Mouse (Mus musculus) induced T-regulatory cell, adult 2 months (primary cell): ENCODE results near the gene Idh2.
"Not testable (repeated sequence)": the region's sequence is repeated elsewhere in the genome, so short reads cannot be mapped to it uniquely, and the experiment has no call there.

ENCODE experiments used
- DNase-seq: peaks from one replicate; pipeline ENCODE4 v3.0.0-alpha.2; 2012; ENCODE audit warnings: low read depth

Gene Idh2

DNA sequence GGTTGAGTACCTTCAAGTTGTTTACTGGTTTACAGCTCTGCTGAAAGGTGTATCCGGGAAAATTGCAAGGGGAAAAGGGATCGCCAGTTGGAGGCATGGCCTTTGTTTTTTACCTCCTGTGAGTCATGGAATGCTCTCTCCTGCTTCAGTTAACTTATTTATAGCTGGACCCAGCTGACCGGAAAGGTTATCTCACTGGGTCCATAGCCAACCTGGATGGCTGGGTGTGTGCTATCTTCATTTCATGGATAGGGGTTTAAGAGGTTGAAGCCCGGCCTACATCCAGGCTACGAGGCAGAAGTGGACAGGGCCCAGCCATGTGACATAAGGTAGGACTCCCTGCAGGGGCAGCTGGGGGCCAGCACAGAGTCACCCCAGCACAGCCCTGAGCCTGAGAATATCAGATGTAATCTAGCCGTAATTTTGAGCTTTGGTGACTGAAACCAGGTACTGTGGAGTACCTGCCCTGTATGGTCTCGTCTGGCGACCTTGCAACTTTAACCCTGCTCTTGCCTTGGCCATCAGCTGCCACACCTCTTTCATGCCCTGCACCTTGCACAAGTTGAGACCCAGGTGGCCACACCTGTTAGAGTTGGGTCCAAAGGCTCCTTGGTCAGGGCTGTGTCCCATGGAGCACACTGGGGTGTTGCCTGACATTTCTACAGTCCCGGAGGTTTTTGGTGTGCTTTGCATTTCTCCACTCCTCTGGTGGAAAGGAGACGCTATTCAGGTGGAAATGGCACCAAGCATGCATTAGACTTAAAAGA, 55.0 kb downstream of the Idh2 start:
- DNase-seq: no peak

DNA sequence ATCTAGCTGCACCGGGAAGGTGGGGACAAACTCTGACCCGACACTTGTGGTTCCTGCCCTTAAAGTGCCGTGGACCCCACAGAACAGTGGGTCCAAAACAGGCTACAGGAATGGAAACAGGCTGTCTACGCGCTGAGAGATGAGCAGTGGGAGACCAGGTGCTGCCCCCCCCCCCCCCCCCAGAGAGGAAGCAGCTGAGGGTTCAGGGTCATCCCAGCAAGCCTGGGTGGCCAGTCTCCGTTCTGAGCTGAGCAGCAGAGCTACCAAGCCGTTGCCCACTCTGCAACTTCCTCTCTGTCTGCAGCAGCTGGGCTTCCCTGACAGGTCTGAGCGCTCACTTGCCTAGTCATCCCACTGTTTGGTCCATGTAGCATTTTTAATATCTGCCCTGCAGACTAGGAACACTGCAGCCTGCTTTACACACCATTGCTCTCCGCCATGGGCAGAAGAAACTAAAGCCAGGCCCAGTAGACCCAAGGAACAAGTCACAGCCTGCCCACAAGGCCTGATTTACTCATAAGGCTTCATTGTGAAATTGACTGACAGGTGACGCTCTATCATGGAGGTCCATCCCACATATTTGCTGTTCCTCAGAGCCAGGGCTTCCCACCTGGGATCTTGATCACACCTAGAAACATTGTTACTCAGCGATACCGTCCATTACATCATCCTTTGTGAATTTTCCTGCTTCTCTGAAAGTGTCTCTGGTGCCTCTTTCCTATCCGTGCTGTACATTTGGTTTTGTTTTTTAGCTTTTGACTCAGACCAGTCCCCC, 55.9 kb downstream of the Idh2 start:
- DNase-seq: no peak

DNA sequence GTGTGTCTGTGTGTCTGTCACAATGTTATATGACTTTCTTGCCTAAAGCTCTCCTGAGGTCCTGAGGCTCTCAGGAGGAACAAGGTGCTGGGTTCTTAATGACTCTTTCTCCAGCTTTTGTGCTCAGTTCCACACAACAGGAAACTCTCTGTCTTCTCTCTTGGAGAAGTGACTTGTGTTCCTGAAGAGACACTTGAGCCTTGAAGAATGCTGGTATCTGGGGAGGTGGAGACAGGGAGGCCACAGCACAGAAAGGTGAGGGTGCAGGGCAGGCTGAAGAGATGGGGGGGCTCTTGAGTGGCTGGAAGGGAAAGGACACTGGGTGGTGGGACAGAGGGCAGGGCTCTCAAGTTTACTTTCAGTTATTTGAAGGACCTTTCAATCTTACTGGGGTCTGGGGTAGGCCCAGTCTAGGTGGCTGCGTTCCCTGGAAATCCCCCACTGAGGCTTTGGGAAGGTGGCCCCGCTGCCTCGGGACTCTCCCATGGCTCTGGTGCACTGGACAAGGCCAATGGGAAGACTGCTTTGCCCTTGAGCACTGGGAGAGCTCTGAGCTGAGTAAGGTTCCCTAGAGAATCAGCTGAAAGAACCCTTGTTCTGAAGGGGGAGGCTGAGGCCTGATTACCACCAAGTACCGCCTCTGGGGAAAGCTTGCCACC, 56.7 kb downstream of the Idh2 start:
- no peak for DNase-seq

DNA sequence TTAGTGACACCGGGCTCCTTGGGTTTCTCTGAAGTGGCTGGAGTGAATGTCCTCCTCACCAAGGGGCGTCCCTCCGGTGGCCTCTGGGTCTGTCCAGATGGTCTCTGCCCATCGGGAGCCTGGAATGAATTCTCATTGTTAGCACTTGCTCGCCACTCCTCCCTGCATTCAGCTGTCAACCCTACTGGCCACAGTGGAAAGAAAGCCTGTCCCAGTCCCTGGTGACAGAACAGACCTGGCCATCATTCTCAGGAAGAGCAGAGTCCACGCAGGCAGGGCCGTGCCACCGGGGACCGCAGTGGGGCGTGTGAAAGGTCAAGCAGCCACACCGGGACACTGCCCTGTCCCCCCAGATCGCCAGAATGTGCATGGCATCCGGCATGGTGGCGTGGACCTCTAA, 57.4 kb downstream of the Idh2 start:
- DNase-seq: no peak

DNA sequence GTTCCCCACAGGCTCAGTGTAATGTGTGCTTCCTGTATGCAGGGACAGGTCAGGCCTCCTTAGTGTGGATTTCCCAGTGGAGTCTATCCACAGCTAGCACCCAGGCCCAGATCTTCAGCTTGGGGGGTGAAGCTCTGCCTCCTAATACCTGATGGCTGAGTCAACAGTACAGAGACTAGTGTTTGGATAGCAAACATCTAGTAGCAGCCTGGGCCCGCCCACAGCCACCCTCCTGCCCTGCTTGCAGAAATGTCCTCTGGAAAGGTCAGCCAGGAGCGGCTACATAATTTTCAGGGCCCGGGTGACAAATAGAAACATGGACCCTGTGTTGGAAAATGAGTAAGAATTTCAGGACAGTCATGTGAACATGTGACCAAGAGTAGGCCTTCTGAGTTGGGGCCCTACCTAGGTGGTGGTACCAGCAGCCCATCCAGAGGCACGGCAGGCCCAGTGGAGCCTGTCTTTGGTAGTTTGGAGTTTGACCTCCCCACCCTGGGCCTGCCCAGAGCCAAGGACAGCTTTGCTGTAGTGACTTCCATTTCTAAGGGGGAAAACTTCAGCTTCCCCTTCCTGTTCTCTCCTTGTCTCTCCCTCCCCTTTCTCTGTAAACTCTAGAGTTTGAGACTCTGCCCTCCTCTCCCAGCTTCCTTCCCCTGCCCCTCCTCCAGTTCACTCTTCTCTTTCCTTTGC, 58.0 kb downstream of the Idh2 start:
- DNase-seq: no peak

DNA sequence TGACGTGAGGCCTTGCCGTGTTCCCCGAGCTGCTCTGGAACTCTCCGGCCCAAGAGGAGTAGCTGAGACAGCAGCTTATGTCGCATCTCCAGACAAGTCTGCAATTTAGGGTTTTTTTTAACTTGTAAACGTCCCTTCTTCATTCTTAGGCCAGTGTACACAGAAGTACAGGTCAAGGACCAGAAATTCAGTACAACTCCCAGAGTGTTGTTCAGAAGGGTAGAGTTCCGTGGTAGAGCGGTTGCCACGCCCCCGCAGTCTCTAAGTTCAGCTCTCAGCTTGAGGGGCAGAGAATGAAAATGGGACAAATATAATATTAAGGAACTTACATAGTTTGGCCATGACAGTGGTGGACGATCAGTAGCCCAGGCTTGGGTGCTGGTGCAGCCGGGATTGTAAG, 59.4 kb downstream of the Idh2 start:
- DNase-seq: no peak

DNA sequence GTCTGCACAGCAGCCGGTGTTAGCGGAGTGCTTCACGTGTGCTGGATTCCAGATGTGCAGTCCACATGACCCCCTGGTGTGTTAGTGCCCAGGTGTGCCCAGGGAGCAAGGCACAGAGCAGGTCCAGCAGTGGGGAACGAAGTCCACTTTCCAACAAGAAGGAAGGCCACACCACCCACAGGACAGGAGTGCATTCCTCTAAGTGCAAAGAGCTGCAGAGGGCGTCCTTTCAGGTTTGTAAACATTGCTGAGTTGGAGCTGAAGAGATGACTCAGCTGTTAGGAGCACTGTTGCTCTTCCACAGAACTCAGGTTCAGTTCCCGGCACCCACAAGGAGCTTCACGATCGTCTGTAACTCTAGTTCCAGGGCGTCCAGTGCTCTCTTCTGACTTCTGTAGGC, 62.0 kb downstream of the Idh2 start:
- no peak for DNase-seq

DNA sequence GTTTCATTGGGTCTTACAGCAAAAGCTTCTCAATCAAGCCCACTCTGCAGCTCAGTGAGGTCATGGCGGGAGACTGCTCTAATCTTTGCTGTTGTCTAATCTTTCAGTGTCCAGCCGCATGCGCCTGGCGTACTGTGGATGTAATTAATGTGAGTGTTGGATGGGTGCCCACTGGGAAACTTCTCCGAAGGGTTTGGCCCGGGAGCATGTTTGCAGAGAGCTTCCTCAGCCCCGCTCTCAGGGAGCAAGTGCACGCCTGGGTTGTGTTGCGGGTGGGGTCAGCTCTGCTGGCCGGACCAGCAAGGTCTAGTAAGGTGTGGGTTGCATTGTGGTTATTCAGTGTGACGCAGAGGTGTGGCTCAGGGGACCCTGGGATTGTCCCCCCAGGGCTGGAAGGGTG, 62.9 kb downstream of the Idh2 start:
- no peak for DNase-seq

DNA sequence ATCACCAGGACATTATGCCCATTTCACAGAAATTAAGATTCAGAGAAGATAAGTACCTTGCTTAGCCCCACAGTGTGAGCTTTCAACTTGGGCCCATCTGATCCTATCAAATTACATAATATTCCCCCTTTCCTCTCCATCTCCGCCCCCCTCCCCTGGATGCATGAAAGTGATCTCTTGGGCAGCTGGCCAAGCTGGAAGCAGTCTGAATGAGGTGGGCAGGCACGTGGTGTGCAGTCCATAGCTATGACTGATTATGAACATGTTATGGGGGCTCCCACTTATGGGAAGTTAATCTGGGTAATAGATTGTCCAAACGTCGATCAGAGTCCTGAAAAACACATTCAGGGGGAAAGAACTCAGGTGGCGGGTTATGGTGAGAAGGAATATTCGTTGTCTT, 63.4 kb downstream of the Idh2 start:
- no peak for DNase-seq

DNA sequence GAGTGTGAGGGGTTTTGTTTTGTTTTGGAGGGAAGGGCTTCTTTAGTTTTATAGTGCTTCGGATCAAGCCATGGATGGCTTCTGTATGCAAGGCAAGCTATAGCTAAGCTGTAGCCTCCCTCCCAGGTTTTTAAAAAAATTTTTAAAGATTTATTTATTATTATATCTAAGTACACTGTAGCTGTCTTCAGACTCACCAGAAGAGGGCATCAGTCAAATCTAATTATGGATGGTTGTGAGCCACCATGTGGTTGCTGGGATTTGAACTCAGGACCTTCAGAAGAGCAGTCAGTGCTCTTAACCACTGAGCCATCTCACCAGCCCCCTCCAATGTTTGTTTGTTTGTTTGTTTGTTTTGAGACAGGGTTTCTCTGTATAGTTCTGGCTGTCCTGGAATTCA, 64.8 kb downstream of the Idh2 start:
- DNase-seq: not testable (repeated sequence)

DNA sequence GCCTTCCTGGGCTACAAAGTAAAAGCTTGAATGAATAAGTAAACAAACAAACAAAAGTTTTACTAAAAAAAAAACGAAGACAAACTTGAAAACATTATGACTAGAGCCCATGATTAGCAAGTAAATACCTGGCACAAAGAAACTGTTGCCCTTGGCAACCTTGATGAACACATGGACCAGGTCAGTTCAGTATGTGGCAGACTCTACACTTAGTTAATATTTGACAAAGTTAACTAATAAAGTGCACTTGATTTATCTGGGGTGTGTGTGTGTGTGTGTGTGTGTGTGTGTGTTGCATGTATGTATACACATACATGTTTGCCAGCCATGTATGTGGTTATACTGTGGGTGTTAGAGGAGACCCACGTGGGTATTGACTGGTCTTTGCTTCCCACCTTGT, 65.4 kb downstream of the Idh2 start:
- no peak for DNase-seq

DNA sequence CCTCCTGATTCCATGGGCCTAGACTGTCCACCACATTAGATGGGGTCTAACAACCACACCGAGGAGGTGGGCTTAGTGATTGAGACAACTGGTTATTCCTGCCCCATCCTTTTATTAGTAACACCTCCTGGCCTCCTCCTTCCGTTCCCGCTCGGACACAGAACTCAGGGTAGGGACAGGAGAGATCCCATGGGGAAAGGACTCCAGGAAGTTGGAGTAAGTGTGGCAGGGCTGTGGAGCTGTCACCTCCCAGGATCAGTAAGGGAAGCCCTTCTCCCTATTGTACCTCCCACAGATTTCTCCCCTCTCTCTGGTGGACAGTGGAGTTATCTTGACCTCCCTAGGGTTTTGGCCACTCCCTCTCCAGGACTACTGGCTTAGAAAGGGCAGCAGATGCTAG, 68.2 kb downstream of the Idh2 start:
- no peak for DNase-seq
